Mouse (Mus musculus) lung, postnatal 10 days (tissue): ENCODE results near the gene Fam20a.

Source experiments
- DNase-seq: peaks from one replicate; pipeline ENCODE4 v3.0.0; 2021

Gene Fam20a

DNA sequence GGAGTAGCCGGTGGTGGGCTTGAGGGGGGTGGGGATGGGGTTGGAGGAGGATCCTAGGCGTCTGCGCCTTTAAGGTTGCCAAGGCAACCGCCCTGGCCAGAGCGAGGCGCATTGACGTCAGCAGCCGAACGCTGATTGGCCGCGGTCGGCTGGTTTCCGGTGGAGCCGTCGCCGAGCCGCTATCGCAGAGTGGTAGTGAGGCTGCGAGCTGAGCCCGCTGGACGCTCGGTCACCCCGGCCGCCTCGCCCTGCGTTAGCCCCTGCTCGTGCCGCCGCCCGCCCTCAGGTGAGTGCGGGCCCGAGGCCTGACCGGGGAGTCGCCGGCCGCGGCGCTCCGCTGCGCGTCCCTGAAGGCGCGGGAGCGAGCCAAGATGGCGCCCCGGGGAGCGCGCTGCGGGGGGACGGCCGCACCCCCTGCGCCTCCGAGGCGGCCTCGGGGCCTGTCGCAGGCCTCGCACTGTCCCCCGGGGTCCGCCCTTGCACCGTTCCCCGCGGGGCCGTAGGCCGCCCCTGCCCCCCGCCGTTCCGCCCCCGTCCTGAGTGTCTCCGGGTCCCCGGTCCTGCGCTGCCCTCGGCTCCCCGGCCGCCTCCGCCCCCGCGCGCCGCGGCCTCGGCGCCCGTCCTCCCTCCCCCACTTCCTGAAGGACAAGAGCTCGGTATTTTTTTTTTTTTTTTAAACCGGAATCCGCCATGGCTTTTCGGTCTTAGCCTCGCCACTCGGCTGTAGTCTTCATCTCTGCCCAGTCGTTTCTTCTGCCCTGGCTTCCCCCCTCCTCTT is 71.1 kb downstream of the Fam20a start:
- DNase-seq: peak; percentile 94

DNA sequence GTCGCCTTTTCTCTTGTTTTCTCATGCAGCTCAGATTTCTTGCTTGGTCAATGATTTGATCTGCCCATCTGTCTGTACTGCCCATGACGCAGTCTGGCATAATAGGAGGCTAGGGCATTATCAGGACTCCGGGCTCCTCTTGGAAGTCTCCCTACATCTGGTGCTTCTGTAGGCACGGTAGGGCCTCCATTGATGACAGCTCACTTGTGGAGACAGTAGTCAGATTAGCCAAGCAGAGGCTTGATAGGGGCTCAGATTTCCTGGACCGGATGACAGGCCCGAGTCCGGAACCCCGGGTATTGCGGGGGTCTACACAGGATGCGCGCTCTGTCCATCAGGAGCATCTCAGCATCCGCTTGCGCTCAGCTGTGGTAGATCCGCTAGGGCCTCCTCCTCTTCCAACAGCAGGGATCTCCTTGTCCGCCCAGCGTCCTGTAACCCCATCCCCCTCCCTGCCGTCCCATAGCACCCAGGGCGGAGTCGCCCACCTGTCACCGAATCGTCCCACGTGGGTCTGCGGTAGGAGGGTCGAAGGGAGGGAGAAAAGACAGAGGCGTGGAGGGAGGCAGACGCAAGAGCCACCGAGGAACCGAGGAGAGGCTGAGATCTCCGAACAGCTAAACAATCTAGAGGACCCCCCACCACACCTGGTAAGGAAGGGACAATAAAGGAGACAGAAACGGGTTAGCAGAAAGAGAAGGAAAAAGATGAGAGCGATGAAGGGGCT is 71.9 kb downstream of the Fam20a start:
- peak; percentile 86 for DNase-seq

DNA sequence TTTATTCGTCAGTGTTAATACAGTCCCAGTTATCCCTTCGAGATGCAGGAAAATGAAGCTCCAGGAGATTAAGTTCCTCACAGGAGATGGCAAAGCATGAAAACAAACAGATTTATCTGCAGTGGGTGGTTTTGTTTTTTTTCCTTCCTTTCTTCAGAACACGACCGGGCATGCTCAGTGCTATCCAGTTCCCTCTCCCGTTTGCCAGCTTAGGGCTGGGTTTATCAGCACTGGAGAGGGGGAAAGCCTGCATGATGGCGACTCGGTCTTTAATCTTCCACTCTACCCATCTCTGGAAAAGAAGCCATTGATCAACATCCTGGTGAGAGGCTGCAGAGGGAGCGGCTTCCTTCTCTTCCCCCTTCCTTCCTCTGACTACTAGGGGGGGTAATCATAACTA is 72.9 kb downstream of the Fam20a start, which contains the start of gene Prkar1a:
TSS of gene Prkar1a (plus strand) at position 200 of the 400 bp plus-strand sequence.
- no peak for DNase-seq

DNA sequence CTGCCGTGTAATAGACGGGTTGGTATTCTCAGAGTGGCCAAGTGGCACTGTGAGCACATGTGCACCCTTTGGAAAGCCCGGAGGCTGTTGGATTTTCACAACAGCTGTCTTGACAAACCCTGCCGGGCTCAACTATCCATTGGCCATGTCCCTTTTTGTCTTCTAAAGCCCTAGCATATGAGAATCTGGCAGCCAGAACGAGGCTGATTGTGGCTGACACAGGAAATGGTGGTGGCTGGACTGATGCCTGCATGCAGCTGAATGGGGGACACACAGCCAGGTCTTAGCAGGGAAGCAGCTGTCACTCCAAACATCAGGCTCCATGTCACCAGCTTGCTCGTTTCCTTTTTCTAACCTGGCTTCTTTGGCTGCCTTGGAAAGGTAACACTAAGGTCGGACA is 73.6 kb downstream of the Fam20a start:
- DNase-seq: peak; percentile 79

DNA sequence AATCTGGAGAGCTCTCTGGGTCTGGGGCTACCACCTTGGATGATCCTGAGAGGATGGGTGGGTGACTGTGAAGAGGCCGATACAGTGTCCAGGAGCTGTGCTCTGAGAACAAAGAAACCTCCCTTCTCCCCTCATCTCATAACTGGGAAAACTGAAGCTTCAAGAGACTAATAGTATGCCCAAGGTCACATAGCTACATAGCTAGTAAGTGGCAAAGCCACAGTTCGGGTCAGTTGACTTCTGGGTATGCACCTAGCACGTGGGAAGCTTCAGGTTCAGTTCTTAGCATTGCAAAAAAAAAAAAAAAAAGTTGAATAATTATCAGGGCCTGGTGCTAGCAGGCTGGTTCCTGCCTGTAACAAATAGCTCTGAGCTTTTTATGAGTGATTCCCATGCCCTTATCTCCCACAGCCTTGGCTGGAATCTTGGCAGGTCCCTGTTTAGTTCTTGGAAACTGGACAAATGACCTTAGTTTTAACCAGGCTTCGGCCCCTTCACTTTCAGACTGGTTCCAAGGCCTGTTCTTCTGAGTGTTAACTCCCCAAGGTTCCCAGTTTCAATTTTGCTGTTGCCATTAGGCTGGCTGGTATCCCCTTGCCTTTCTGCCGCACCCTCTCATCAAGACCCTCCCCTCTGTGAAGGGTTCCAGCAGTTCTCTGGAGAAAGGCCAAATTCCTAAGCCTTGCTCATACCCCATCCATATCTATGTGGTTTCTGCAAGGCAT is 80.4 kb downstream of the Fam20a start:
- peak; percentile 58 for DNase-seq

DNA sequence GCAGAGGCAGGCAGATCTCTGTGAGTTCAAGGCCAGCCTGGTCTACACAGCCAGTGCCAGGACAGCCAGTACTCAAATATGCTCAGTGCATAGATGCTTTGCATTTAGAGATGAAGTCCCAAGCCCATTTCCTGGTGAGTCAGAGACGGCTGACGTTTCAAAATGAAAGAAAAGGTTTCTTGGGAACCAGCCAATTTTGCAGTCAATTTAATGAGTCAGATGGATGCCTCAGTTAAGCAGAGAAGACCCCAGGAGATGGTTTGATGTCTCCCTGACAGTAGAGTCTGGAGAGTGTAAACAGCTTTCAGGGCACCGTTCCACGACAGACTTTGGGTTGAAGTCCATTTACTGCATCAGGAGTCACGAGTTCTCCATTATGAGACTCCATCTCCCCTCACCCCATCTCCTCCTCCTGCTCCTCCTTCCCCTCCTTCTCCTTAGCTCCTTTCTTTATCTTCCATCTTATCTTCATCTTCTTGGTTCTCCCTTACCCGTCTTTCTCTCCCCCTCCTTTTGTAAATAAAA is 86.1 kb downstream of the Fam20a start:
- DNase-seq: no peak

DNA sequence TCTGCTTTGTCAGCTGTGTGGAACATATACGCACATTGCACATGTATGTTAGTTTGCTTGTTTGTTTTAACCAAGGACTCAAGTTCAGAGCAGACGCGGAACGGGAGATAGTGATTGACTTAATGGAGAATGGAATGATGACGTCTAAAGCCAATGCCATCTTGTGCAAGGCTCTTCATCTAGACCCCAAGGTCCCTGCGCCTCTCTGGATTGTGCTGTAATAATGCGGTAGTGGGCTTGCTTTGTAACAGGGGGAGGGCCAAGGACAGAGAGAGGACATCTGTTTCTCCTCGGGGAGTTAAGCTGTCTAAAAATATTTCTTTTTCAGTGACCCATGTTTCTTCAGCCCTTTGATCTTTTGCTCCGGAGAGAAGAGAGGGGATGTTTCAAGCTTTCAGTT is 87.2 kb downstream of the Fam20a start:
- DNase-seq: no peak

DNA sequence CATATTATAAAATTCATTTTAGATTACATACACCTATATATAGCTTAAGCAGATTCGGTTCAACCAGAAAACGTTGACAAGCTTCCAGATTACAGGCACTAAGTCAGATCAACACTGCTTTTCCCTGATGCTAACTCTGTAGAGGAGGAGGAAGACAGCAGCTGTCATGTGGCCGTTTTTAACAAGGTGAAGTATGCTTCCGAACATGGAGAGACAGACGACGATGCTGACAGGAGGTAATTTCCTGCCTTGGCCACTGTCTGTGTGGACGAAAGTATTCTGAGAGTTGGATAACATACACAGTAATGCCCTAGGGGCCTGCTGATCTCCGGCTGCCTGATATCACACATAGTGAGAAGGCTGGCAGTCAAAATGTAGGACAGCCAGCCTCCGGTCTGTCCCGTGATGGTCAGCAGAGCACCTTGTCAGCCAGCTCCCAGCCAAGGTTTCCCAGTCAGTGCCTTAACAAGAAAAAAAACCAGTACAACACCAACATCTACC is 93.0 kb downstream of the Fam20a start:
- DNase-seq: no peak

DNA sequence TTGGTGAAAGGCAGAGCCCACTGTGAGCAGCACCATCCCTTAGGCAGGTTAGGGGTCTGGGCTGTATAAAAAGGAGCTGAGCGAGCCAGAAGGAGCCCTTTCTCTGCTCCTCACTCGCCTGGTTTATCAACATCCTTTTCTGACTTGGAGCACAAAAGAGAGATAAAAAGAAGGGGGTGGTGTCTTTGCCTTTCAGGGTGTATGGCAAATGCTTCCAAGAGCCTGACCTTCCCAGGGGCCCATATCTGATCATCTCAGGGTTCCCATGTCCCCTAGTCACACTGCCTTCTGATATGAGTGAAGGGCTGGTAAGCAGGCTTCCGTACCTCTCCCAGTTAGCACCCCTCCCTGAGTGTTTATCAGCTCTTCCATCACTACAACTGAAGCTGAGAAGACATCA is 94.0 kb downstream of the Fam20a start:
- DNase-seq: no peak

DNA sequence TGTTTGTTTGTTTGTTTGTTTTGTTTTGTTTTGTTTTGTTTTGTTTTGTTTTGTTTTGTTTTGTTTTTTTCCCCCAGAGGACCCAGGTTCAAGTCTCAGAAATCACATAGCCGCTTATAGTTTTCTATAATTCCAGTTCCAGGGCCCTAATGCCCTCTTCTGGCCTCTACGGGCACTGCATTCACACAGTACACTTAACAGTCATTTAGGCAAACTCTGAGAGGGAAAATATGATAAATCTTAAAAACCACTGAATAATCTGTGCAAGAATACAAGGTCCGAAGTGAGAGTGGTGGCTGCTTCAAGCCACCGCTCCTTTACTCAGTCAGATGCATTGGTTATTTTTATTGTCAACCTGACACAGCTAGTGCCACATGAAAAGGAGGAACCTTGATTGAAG is 94.4 kb downstream of the Fam20a start:
- peak; percentile 32 for DNase-seq

DNA sequence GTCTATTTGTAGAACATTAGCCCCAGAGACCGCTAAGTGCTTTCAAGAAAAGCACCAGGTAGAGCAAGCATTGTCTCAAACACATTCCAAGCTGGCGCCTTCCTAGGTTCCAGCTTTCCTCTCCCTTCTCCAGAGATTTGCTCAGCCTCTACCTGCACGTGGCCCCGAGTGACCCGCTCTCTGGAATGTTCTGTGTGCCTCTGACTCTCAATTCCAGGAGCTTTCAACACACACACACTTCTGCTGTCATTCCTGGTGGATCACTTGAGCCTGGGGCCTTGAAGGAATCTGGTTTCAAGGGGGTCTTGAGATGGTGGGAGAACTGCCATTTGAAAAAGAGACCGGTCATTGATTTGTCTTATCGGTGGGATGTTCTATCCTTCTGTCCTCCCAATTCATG is 98.8 kb downstream of the Fam20a start:
- no peak for DNase-seq

DNA sequence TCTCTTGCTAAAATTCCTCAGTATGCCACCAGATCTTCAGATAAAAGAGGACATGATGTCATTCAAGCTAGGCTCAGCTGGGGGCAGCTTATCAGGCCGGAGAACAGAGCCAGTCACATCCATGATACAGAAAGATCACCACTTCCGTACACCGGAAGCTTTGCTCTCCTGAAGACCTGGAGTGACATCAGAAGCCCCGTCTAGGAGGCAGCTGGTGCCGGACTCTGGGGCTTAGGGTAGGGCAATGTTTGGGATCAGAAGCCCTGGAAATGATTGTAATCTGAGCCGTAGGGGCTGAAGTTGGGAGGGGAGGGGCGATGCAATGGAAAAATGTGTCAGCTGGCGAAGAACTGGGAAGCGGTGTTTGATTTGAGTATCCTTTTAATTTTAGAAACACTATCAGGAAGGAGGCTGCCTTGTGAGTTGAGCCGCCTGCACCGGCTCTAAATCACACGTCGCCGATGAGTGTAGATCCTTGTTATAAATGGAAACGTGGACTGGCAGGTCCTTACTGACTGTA is 99.5 kb downstream of the Fam20a start:
- DNase-seq: peak; percentile 32

DNA sequence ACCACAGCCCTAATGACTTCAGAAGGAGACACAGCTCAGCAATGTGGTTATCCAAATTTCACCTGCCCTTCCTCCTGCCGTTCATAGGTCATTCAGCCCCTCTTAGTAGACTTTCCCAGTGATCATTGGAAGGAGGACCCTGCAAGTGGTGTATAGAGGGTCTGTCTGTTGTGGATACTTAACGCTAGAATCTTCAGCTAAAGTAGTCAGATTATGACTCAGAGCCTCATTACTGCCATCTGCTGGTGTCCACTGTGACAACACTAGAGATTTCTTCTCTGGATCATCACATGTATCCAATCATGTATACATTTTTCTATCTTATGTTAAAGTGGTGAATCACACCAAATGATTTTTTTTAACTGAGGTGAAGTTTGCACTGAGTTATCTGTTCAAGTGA is 100.9 kb downstream of the Fam20a start:
- DNase-seq: peak; percentile 71

DNA sequence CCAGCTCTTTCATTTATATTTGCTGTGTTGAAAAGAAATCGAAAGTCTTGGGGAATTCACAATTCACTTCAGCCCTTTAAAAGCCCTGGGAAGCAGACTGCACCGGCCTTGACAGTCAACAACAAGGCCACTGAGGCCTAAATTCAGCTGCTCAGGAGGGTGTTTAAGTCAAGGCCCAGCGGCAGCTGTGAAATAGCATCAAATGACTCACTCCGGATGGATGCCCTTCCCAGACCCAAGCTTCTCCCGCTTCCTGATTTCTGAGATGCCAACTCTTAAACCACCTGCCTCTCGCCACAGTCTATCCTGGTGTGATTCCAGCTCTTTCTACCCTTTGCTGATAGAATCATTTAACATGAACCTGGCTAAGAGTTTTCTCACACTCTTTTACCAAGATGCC is 101.7 kb downstream of the Fam20a start:
- no peak for DNase-seq
